Mouse (Mus musculus): ENCODE measurements around the gene Ripply1. TPM values are rescaled to one million over a fixed set of nuclear protein-coding genes. Genes with fewer than 3 reads are reported as not detected.
A peak's percentile ranks its signal among the peaks of the same experiment; 100 is the strongest.

The Ripply1 gene
- polyA plus RNA-seq (2016; fragmentation: Nextera tagmentation; extraction: Ambion mirVana), result 0.38 and 0.39 TPM in 2 replicates

GRCm38 (mm10) chrX:139782278-139783044 lies at the start of gene Ripply1:
TSS of gene Ripply1 (minus strand) at chrX:139782353.
- Histone ChIP-seq H3K9ac (replicated peaks) (no peak within 1 kb of the TSS), H3K4me2 (replicated peaks) (no peak within 1 kb of the TSS), H3K27me3 (peaks cover 49% of the 10 kb centered on the region), H3K4me1 (peaks cover 7% of the 10 kb centered on the region; the same call in 1 of the 2 replicates), H3K36me3 (no peaks in the 10 kb centered on the region), H3K9me3 (no peaks in the 10 kb centered on the region), H3K27ac (replicated peaks) (no peak within 1 kb of the TSS), H3K4me3 (no peak within 1 kb of the TSS)
- WGBS, result 27% methylated on average over 6 of the region's 6 CpGs
- ATAC-seq (ENCODE audit: low FRiP score, low read depth), result peak; percentile 68

- H3K4me2 ChIP-seq (replicated peaks), result no peak overlapping the region
- no peak overlapping the region for H3K9ac ChIP-seq (replicated peaks)
- peaks cover 17% of the 10 kb centered on the region; the same call in 1 of the 2 replicates for H3K27me3 ChIP-seq
- H3K27ac ChIP-seq (replicated peaks), result no peak overlapping the region
- H3K4me3 ChIP-seq, result no peak overlapping the region
- H3K4me1 ChIP-seq, result no peaks in the 10 kb centered on the region
- H3K9me3 ChIP-seq, result no peaks in the 10 kb centered on the region
- 93% methylated on average over 6 of the region's 6 CpGs for WGBS
- no peak for ATAC-seq (ENCODE audit: low FRiP score, low read depth)
- no peaks in the 10 kb centered on the region for H3K36me3 ChIP-seq
Measured at GRCm38 (mm10) chrX:139828363-139829092, 46.4 kb upstream of the Ripply1 start.

- 90% methylated on average over 4 of the region's 4 CpGs for WGBS
- H3K9me3 ChIP-seq, result no peaks in the 10 kb centered on the region
Measured at GRCm38 (mm10) chrX:139826926-139827325, 44.8 kb upstream of the Ripply1 start.

DNA sequence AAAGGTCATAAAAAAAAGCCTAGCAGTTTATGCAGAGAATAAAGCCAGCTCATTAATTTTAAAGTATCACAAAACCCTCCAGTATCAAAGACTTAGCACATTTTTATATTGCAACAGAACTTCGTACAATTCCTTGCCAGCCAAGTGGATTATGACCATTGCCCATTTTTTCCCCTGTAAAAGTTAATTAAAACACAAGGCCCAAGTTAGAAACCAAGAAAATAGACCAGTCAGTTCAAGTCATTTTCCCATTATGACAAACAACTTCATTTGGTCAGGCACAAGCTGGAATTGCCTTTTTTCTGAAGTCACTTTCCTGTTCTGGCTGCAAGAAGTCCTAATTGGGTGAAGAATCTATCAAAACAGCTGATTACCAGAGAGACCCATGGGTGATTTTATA lies 43.2 kb upstream of the Ripply1 start:
- Histone ChIP-seq H3K9ac (replicated peaks) (no peak overlapping the region), H3K4me2 (replicated peaks) (no peak overlapping the region), H3K27ac (replicated peaks) (no peak overlapping the region), H3K9me3 (no peaks in the 10 kb centered on the region), H3K36me3 (no peaks in the 10 kb centered on the region), H3K4me1 (no peaks in the 10 kb centered on the region), H3K4me3 (no peak overlapping the region), H3K27me3 (peaks cover 20% of the 10 kb centered on the region)
- no peak for ATAC-seq (ENCODE audit: low FRiP score, low read depth)
- WGBS, result 81% methylated on average over 1 of the region's 1 CpGs

More at GRCm38 (mm10) chrX:139826926-139827325, 44.8 kb upstream of the Ripply1 start:
- no peaks in the 10 kb centered on the region for H3K4me1 ChIP-seq
- no peak for ATAC-seq (ENCODE audit: low FRiP score, low read depth)
- H3K27ac ChIP-seq (replicated peaks), result no peak overlapping the region
- H3K9ac ChIP-seq (replicated peaks), result no peak overlapping the region
- no peak overlapping the region for H3K4me3 ChIP-seq
- peaks cover 20% of the 10 kb centered on the region for H3K27me3 ChIP-seq
- H3K36me3 ChIP-seq, result no peaks in the 10 kb centered on the region
- H3K4me2 ChIP-seq (replicated peaks), result no peak overlapping the region

DNA sequence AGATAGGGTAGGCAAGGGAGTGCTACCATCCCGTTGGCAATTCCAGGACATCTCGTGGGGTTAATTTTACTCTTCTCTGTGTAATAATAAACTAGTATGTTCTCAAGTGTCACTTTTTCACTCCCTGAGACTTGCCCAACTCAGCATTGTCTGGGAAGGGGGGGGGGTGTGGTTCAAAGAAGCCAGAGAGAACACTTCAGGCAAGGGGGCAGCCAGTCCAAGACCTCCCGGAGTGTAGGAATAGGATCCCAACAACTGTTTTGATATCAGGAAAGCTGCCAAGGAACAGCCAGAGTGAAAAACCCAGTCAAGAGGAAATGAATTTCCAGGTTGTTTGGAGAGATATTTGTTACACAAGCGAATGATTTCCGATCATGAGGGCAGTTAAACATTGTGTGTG lies 33.0 kb upstream of the Ripply1 start:
- Histone ChIP-seq H3K9ac (replicated peaks) (no peak overlapping the region), H3K9me3 (no peaks in the 10 kb centered on the region), H3K4me2 (replicated peaks) (no peak overlapping the region), H3K4me3 (no peak overlapping the region), H3K27me3 (peaks cover 41% of the 10 kb centered on the region), H3K27ac (replicated peaks) (no peak overlapping the region), H3K36me3 (no peaks in the 10 kb centered on the region), H3K4me1 (no peaks in the 10 kb centered on the region)
- WGBS, result 86% methylated on average over 5 of the region's 5 CpGs
- no peak for ATAC-seq (ENCODE audit: low FRiP score, low read depth)

DNA sequence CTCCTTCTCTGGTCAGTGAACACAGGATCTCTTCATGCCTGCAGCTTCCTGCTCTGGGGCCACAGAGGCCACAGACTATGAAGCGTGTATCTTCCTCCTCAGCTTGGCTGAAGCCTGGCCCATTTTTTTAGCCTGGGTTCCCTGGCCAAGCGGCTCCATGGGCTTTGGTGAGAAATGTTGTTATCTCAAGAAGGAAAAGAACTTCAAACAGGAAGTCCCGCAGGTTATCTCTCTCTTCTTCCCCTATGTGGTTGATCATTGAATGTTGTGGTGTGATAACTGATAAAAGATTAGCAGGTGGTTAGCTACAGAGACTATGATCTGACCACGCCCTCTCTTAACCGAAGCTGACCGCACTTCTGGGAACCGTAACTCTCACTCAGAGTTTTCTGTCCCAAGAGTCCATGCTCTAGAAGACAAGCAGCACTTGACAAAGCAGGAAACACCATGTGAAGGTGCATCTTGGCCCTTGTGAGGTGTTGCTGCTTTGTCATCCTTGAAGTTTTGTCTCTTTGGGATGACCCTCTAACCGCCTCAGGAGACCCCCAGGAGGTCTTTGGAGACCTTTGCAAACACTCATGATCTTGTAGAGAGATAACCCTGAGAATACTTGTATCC lies 32.0 kb upstream of the Ripply1 start:
- H3K4me2 ChIP-seq (replicated peaks), result no peak overlapping the region
- no peaks in the 10 kb centered on the region for H3K4me1 ChIP-seq
- H3K9me3 ChIP-seq, result no peaks in the 10 kb centered on the region
- 93% methylated on average over 8 of the region's 8 CpGs for WGBS
- peaks cover 52% of the 10 kb centered on the region for H3K27me3 ChIP-seq
- no peaks in the 10 kb centered on the region for H3K36me3 ChIP-seq
- no peak overlapping the region for H3K27ac ChIP-seq (replicated peaks)
- H3K9ac ChIP-seq (replicated peaks), result no peak overlapping the region
- no peak for ATAC-seq (ENCODE audit: low FRiP score, low read depth)
- no peak overlapping the region for H3K4me3 ChIP-seq

DNA sequence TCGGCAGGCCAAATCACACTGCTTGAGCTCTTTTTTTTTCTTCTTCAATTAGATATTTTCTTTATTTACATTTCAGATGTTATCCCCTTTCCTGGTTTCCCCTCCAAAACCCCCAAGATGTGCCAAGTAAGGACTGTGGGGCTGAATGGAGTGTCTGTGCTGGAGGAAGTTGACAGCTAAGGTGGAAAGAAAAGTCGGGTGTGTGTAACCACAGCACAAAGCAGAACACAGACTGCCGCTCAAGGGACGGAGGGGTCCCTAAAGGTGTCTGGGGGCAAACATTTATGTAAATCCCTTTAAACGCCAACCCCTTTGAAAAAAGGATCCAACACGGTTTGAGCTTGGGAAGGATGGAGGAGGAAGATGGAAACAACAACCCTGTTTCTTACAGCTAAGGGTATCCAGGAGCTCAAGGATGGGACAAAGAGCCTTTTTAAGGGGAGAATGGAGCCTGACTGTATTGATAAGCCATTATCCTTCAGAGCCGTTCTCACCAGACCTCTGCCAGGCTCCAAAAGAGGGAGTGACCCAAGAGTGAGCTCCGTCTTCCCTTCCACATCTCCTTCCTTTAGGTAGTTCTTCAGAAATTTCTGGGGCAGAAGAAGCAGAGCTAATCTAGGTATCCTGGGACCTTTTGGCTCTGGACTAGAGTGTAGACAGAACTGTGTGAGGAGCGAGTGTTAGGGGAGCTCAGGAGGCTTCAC lies 31.3 kb upstream of the Ripply1 start:
- no peak overlapping the region for H3K9ac ChIP-seq (replicated peaks)
- no peak overlapping the region for H3K4me2 ChIP-seq (replicated peaks)
- H3K27me3 ChIP-seq, result peaks cover 58% of the 10 kb centered on the region
- WGBS, result 71% methylated on average over 9 of the region's 9 CpGs
- H3K4me3 ChIP-seq, result no peak overlapping the region
- H3K4me1 ChIP-seq, result no peaks in the 10 kb centered on the region
- H3K9me3 ChIP-seq, result no peaks in the 10 kb centered on the region
- ATAC-seq (ENCODE audit: low FRiP score, low read depth), result no peak
- H3K27ac ChIP-seq (replicated peaks), result no peak overlapping the region
- no peaks in the 10 kb centered on the region for H3K36me3 ChIP-seq

GRCm38 (mm10) chrX:139812636-139813298 lies 30.6 kb upstream of the Ripply1 start:
- no peak overlapping the region for H3K4me3 ChIP-seq
- 72% methylated on average over 3 of the region's 3 CpGs for WGBS
- H3K27ac ChIP-seq (replicated peaks), result no peak overlapping the region
- no peak for ATAC-seq (ENCODE audit: low FRiP score, low read depth)
- peaks cover 64% of the 10 kb centered on the region for H3K27me3 ChIP-seq
- H3K9ac ChIP-seq (replicated peaks), result no peak overlapping the region
- no peak overlapping the region for H3K4me2 ChIP-seq (replicated peaks)
- H3K36me3 ChIP-seq, result no peaks in the 10 kb centered on the region
- no peaks in the 10 kb centered on the region for H3K4me1 ChIP-seq
- no peaks in the 10 kb centered on the region for H3K9me3 ChIP-seq

- H3K27me3 ChIP-seq, result peaks cover 63% of the 10 kb centered on the region
- H3K27ac ChIP-seq (replicated peaks), result no peak overlapping the region
Measured at GRCm38 (mm10) chrX:139808501-139808900, 26.3 kb upstream of the Ripply1 start.

DNA sequence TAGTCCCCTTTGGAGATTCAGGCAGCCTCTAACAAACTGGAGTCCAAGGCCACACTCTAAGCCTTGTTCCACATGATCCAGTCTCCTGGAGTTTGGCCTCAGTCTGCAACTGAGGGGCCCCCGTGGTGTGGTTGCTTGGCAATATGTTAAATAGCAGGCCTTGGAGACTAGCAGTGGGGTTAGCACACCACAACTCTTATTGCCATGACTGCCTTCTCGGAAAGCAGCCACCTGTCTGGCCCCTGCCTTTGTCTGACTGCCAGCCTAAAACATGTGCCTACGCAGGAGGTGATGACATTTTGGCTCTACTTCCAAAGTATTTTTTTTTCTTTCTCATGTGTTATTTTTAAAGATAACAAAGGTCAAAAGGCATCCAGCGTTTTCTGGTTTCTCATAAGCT lies 25.9 kb upstream of the Ripply1 start:
- 32% methylated on average over 4 of the region's 4 CpGs for WGBS
- H3K9me3 ChIP-seq, result no peaks in the 10 kb centered on the region
- H3K9ac ChIP-seq (replicated peaks), result no peak overlapping the region
- H3K27me3 ChIP-seq, result peaks cover 59% of the 10 kb centered on the region
- no peak for ATAC-seq (ENCODE audit: low FRiP score, low read depth)
- H3K4me2 ChIP-seq (replicated peaks), result no peak overlapping the region
- H3K4me1 ChIP-seq, result no peaks in the 10 kb centered on the region
- H3K4me3 ChIP-seq, result no peak overlapping the region
- no peaks in the 10 kb centered on the region for H3K36me3 ChIP-seq
- no peak overlapping the region for H3K27ac ChIP-seq (replicated peaks)

More at GRCm38 (mm10) chrX:139808501-139808900, 26.3 kb upstream of the Ripply1 start:
- Histone ChIP-seq H3K4me3 (no peak overlapping the region), H3K4me2 (replicated peaks) (no peak overlapping the region), H3K9ac (replicated peaks) (no peak overlapping the region), H3K4me1 (no peaks in the 10 kb centered on the region), H3K36me3 (no peaks in the 10 kb centered on the region), H3K9me3 (no peaks in the 10 kb centered on the region)
- ATAC-seq (ENCODE audit: low FRiP score, low read depth), result no peak
- 84% methylated on average over 10 of the region's 10 CpGs for WGBS

- Histone ChIP-seq H3K4me2 (replicated peaks) (no peak overlapping the region), H3K9me3 (no peaks in the 10 kb centered on the region), H3K9ac (replicated peaks) (no peak overlapping the region), H3K36me3 (no peaks in the 10 kb centered on the region), H3K27me3 (peaks cover 52% of the 10 kb centered on the region), H3K4me3 (no peak overlapping the region), H3K4me1 (no peaks in the 10 kb centered on the region), H3K27ac (replicated peaks) (no peak overlapping the region)
- no peak for ATAC-seq (ENCODE audit: low FRiP score, low read depth)
- 66% methylated on average over 2 of the region's 2 CpGs for WGBS
Measured at GRCm38 (mm10) chrX:139807391-139807790, 25.2 kb upstream of the Ripply1 start.

Measured in midbrain, embryonic 12.5 days (tissue).